Mouse (Mus musculus): ENCODE measurements around the gene Zbtb49.

Gene Zbtb49

DNA sequence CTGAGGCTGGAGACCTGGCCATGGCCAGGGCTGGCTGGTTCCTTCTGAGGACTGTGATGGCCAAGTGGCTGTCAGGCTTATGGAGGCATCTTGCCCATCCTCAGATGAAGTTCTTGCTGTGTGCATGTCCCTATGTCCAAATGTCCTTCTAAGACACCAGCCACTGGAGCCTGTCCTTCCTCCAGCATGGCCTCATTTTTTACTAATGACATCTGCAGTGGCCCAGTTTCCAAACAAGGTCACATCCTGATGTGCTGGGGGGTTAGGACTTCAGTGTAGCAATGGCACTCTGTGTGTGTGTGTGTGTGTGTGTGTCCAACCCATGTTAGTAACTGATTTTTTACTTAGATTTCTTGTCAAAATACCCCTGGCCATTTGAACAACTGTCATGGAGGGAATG, 24.3 kb downstream of the Zbtb49 start:
- no peak for DNase-seq (ENCODE audit: low spot score in 2 of 2)

DNA sequence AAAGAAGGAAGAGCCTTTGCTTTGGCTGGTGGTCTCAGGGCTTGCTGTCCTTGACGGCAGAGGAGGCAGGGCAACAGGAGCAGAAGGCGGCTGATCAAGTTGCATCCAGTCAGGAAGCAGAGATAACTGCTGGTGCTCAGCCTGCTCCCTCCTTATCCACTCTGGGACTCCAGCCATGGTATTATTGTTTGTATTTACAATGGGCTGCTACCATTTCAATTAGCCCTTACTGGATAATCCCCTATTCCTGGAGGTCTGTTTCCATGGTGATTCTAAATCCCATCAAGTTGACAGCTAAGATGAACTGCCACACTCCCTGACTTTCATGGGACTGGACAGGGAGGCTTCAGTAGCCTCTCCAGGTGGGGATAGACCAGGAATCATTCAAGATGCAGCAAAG, 25.3 kb downstream of the Zbtb49 start:
- DNase-seq (ENCODE audit: low spot score in 2 of 2), result no peak

DNA sequence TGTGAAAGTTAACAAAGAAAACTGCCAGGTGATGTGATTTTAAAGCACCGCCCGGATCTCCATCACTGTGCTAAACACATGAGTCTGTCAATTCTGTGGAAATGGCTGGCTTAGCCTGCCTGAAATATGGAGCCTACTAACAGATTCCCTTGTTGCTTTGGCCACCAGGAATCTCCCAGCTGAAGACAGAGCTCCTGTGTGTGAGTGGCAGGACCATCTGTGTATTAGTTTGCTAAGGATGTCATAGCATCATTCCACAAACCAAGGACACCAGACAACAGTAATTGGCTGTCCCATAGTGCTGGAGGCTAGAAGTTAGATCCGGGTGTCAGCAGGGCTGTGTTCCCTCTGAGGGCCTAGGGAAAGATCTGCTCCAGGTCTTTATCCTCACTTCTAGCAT, 29.4 kb downstream of the Zbtb49 start:
- DNase-seq (ENCODE audit: low spot score in 2 of 2), result no peak

DNA sequence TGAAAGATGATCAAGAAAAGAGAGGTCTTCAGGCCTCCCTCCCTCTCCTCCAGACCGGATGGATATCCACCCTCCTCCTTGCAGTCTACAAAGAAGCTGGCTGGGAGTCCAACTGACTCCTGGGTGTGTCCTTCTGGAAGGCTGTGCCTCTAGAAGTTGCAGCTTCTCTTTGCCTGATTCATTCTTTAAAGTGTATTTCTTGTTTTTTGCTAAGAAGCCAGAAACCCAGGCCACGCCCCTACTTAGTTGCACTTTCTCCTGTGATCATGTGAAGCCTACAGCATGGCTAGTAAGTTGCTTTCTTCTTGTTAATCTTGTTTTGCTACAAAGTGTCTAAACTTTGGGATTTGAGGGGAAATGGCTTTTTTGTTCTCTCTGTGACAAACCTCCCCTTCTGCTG, 33.3 kb downstream of the Zbtb49 start:
- DNase-seq (ENCODE audit: low spot score in 2 of 2), result no peak

DNA sequence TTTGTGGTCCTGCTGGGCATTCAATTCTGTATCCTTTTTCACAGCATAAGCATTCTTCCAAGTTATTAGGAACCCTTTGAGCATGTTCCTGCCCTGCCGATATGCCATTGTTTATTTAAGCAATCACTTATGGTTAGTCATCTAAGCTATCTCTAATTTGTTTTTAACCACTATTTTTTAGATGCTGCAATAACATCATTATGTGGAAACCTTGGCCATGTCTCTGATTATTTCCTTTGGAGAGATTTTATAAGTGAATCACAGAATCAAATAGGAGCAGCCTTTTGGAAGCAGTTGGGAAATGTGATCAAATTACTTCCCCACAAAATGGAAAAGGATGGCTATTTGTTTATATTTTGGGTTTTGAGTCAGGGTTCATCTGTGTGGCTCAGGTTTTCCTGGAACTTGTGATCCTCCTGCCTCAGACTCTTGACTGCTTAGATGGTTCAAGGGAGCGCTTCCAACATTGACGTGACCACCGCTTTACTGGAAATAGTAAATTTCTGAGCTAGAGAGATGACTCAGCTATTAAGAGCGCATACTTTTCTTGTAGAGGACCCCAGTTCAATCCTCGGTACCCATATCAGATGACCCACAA, 35.5 kb downstream of the Zbtb49 start:
- DNase-seq (ENCODE audit: low spot score in 2 of 2), result no peak

DNA sequence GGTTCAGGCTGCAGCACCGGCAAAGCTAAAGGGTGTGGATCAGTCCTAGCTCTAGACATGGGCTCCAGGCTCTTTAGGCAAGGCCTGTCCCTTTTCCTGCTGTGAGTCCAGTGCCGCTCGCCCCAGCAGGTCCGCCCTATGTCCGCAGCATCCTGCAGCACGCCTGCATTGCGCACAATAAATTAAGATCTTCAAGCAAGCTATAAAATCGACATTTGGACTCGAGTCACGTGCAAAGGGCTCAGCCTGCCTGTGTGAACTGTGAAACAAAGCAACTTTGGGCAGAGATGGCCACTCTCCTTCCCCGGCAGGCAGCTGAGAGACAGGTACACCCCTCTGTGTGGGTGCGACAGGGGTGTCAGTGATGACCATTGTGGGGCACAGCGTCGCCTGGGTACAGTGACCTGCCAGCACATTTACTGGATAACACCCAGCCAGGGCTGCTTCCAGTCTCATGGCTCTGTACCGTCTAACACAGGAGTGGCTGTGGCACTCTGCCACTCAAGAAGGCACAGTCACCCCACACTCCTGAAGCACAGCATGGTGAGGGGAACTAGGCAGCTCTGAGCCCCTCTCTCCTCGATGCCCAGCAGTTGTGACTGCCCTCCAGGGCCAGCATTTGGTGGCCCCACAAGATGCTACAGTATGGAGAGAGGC, 45.9 kb downstream of the Zbtb49 start:
- no peak for DNase-seq (ENCODE audit: low spot score in 2 of 2)

DNA sequence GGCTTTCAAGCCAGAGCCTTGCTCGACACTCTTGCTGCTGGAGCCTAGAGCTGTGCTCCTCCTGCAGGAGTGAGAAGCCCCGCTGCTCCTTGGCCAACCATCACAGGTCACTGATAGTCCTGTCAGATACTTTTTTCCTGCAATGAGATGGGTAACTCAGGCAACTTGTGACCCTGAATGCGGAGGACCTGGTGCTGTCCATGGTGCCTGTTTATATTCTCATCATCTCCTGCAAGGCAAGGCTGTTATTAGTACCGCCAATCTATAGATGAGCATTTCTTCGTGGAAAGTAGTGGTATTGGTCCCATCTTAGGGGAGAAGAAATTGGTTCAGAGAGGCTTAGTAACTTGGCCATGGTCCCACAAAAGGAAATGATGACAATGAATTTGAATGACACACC, 46.5 kb downstream of the Zbtb49 start:
- no peak for DNase-seq (ENCODE audit: low spot score in 2 of 2)

DNA sequence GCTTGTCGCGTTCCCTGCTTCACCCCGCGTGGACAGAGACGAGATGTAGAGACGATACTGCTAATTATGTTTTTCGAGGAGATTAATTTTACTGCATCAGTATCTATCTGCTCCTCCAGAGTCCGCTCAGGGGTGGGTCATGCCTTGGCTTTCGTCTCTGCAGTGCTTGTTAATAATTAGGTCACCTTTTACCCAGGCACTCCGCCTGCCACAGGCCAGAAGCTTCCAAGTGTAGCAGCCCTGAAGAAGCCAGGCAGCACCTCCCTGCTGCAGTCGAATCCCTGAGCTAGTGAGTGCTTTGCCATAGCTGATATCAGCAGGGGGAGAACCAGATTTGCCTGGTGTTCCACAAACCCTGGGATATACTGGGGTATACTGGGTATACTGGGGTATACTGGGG, 51.8 kb downstream of the Zbtb49 start:
- no peak for DNase-seq (ENCODE audit: low spot score in 2 of 2)

DNA sequence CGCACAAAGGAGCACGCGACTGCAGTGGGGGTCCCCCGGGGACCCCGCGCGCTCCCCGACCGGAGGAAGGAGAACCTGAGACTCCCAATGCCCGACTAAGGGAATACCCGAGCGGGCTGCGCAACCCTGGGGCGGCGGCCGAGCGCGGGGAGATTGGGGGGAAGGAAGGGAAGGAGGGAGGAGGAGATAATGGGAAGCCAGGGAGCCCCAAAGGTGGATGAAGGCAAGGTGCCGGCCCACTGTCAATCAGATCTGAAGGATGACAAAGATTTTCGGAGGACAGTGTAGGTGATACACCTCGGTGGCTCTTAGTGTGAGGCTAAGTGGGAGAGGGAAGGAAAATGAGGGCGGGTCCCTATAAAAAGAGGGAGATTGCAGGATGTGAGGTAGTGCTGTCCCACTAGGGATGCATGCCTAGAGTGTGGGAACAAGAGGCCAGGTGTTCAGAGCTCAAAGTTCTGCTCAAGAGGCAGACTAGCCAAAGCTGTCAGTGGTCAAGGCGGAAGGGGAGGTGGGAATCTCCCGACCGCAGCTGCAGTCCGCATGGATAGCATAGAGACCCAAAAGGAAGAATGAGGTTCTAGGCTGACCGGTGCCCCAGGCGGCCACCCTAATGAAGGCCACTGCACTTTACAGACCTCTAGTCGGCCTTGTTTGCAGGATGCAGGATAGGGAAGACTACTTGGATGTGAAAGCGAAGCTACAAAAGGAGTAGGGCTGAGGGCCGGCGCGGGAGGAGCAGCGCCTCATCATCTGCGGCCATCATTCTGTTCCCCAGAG, 60.4 kb downstream of the Zbtb49 start, which contains the start of gene Nsg1:
Nsg1 (minus strand) TSS at position 274 of the 780 bp plus-strand sequence.
- no peak for DNase-seq (ENCODE audit: low spot score in 2 of 2)

DNA sequence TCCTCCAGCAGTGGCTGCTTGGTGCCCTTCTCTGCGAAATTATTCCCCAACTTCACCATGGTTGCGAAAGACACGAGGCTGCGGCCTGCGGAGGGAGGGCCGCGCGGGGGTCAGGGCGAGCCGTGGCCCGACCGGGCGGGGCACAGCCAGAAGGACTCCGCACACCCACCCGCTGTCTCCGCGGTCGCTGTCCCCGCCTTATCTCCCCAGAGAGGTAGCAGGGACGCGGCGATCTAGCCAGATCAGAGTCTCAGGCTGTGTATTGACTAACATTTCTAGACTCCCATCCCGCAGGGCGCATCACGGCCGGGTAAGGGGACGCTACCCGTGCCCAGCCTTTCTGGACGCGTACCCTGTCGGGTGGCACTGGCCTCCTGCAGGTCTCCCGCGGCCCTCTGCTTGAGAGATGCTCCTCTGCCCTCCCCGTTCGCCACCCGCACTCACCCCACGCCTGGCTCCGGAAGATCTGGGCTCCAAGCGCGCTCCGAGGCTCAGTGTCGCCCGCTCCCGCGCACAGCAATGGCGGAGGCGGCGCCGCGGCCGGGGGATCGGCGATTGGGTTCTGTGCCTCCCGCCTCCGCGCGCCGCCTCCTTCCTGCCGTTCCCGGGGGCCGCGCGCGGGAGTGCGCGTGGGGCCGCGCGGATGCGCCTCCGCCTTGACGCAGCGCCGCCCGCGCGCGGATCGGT, 61.2 kb downstream of the Zbtb49 start:
- DNase-seq (ENCODE audit: low spot score in 2 of 2), result peak; percentile 65 to 84

DNA sequence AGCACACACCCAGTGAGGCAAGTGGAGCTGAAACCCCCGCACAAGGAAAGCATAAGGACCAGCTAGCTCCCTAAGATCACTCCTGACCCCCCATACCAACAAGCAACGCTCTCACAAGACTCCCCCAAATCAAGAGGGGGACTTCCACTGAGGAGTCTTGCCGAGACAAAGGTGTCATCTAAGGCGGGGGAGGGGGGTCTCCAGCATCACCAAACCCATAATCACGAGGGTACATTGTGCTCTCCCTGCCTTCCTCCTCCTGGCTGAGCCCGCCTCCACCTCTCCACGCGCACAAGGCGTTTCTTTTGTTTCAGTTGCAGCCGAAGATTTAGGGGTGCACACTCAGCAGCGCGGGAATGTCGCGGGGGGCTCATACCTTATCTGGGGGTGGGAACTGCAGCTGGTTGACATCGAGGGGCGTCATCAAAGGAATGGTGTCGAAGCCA, 61.7 kb downstream of the Zbtb49 start:
- DNase-seq (ENCODE audit: low spot score in 2 of 2), result peak in 1 of 2 experiments; percentile 42

DNA sequence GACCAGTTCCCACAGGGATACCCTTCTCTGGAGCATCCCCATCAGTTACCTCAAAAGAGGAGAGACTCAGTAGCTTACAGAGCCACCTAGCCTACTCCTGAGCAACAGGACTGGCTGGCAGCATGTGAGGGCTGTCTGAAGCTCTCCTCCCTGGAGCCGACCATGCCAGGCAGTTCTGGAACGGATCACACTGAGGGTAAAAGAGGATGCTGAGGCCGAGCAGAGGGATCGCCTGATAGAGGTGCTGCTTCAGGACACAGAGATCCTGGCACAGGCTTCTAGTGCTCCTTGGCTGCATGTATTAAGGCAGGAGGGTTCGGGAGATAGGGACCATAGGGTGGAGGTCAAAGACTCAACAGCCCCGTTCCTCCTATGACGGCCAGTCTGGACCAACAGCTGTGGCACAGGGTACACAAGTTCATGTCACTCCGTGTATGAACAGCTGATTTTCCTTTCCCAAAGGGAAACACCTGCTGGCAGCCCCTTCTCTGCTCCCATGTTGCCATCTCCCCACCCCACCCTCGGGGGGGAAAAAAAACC, 62.7 kb downstream of the Zbtb49 start:
- no peak for DNase-seq (ENCODE audit: low spot score in 2 of 2)

DNA sequence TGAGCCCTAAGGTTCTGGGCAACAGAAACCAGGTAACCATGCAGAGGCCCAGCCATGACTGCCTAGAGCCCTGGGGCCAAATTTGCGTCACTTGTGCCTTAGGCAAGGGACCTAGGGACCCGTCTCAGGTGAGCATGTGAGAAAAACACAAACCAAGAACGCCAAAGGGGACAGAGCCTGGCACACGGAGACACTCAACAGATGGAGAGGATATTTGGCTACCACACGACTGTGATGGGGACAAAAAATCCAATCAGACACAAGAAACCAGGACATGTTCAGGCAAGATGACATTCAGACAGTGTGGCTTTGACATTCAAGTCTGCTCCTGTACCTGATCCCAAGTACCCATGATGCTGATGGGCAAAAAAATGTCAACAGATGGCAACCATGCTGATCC, 66.6 kb downstream of the Zbtb49 start:
- DNase-seq (ENCODE audit: low spot score in 2 of 2), result no peak

DNA sequence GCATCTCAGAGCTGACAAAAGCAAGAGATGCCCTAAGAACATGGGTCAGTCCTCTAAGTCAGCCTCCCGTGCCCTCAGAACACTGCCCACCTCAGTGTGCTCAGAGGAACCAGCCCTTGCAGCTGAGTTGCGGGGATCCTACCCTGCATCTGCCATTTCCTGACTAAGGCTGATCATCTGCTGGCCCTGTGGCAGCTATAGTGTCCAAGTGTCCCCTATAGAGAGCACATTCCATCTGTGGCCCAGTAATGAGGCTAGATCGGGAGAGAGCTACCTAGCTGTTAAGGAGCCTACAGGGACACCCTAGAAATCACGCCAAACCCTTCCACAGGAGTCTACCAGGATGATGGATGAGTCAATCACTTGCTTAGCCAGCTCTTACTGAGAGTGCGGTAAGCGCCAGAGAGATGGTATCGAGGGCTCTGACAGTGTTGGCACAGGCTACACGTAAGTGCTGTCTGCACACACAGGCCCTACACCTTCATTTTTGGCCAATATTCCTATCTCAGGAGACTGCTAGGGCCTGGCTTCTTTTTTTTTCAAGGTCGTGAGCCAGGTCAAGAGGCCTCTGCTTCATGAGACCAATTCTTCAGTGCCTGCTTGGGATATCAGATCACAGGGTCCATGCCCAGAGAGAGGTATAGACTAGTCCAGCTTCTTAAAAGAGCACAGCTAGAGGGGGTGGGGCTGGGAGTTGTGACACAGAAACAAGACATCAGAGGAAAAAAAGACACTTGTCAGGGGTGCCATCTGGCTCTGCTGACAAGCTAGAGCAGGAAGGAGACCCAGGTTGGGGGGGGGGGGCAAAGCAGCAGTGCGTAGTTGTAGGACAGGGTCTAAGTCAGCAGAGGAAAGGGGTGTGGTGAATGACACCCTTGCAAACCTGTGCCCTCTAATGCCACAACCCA, 67.8 kb downstream of the Zbtb49 start:
- no peak for DNase-seq (ENCODE audit: low spot score in 2 of 2)

DNA sequence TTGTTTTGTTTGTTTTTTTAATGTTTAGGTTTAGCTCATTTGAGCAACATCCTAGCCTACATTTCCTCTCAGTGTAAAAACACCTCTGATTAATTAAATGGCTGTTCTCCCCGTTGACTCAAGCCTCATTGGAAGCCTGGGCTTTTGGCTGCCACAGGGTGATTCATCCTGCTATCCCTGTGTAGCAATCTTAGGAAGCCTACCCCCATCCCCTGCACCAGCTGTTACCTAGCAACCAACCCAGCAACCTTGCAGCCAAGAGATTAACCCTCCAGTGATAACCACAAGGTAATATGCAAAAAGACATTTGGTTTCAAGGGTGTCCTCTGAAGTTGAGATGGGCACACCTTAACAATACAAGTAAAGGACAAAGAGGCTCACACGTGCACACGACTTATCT, 69.0 kb downstream of the Zbtb49 start:
- no peak for DNase-seq (ENCODE audit: low spot score in 2 of 2)

DNA sequence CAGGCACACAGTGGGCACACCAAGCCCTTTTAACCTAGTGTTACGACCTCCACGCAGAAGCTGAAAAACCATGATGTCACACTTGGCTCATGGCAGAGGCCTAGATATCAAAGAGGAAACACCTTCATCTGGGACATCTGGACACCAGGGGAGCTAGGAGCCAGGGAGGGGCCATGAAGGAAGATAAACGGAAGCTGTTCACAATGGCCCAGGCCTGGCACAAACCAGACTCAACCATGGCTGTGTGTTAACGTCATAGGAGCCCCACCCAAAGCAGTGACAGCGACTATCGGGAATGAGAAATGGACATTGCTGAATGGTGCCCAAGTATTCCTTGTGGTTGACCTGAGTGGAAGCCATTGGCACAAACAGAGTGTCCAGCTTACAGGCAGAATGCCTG, 73.7 kb downstream of the Zbtb49 start:
- DNase-seq (ENCODE audit: low spot score in 2 of 2), result no peak

DNA sequence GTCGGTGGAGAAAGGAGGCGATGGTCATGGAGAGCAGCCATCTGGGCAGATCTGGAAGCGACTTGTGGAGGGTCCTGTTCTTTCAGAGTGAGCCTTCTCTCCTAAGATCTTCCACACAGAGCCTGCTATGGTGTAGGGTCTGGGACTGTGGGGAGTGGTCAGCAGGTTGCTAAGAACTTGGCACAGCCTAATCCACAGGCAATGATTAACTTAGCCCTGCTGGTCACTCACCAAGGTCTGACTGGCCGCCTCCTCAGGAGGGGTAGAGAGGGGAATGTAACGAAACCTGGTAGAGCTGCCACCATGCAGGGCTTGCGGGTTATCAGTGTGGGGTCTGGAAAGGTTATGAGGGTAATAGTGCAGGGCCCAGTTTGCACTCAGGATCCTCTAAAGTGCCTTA, 79.4 kb downstream of the Zbtb49 start:
- no peak for DNase-seq (ENCODE audit: low spot score in 2 of 2)

Data from cerebellum, postnatal 4 days (tissue).